Mouse (Mus musculus) CH12.LX (cell line): ENCODE results near the gene Ttpal. TPM values are rescaled to one million over a fixed set of nuclear protein-coding genes. Genes with fewer than 3 reads are reported as not detected.

Experiments used
- DNase-seq: peaks from one replicate; pipeline ENCODE4 v3.0.0-alpha.2; 2013; ENCODE audit errors: extremely low read depth
- H3K27ac ChIP-seq: 2 replicates; pipeline ENCODE4 v1.5.1; 2012; ENCODE audit warnings: low read depth, mild to moderate bottlenecking, control low read depth, moderate library complexity; ENCODE audit not compliant: insufficient read depth
- H3K27me3 ChIP-seq: replicated peaks from 2 replicates; pipeline ENCODE3; 2012; ENCODE audit warnings: inconsistent platforms
- H3K36me3 ChIP-seq, 2 experiments: replicated peaks in 1 of 2; 2 replicates each; pipeline versions ENCODE3 to v1.6.1; 2012; ENCODE audit warnings: inconsistent platforms in 1 of 2, low read length in 1 of 2, mild to moderate bottlenecking in 1 of 2, mixed read lengths in 1 of 2, moderate library complexity in 1 of 2; ENCODE audit not compliant: control insufficient read depth in 1 of 2, insufficient read depth in 1 of 2
- H3K4me1 ChIP-seq, 2 experiments: 2 replicates each; pipeline ENCODE4 v1.6.1; 2012; ENCODE audit warnings: inconsistent platforms in 1 of 2, moderate library complexity in 1 of 2; ENCODE audit not compliant: insufficient read depth in 2 of 2, control insufficient read depth in 1 of 2
- H3K4me2 ChIP-seq: 2 replicates; pipeline ENCODE4 v1.6.1; 2012; ENCODE audit warnings: low read depth, mild to moderate bottlenecking, control low read depth; ENCODE audit not compliant: poor library complexity, insufficient read depth, severe bottlenecking
- H3K4me3 ChIP-seq, 3 experiments: fragments of 150-350 bp in 1 of 3; sonication (generic) in 1 of 3; replicated peaks in 1 of 3; 2 replicates each; pipeline versions ENCODE3 to v1.5.1; 2011 to 2012; ENCODE audit warnings: low read depth in 2 of 3, low read length in 2 of 3, mild to moderate bottlenecking in 2 of 3, moderate library complexity in 2 of 3, control low read depth in 1 of 3, improper control_type of control experiment in 1 of 3, inconsistent platforms in 1 of 3, mixed read lengths in 1 of 3; ENCODE audit not compliant: poor library complexity in 1 of 3
- H3K79me2 ChIP-seq: replicated peaks from 2 replicates; pipeline ENCODE4 v1.6.1; 2012; ENCODE audit warnings: mild to moderate bottlenecking, moderate library complexity; ENCODE audit not compliant: control insufficient read depth, poor library complexity, insufficient read depth, severe bottlenecking; ENCODE audit errors: extremely low read depth
- H3K9ac ChIP-seq: 2 replicates; pipeline ENCODE4 v1.6.1; 2012; ENCODE audit warnings: low read depth, mild to moderate bottlenecking, control low read depth, moderate library complexity; ENCODE audit not compliant: insufficient read depth
- H3K9me3 ChIP-seq: replicated peaks from 2 replicates; pipeline ENCODE3; 2012; ENCODE audit warnings: low read length, inconsistent platforms, mixed read lengths
- BHLHE40 ChIP-seq: IDR thresholded peaks from 2 replicates; pipeline ENCODE4 v1.6.1; 2011; ENCODE audit warnings: mild to moderate bottlenecking, low read depth, low read length, improper control_type of control experiment
- CTCF ChIP-seq, 2 experiments: IDR thresholded peaks in 1 of 2; conservative IDR thresholded peaks in 1 of 2; 2 replicates each; pipeline ENCODE4 v1.5.1; 2011 to 2012; ENCODE audit warnings: low read depth in 2 of 2, low read length in 2 of 2, improper control_type of control experiment in 1 of 2, inconsistent platforms in 1 of 2, mild to moderate bottlenecking in 1 of 2, moderate library complexity in 1 of 2
- ELF1 ChIP-seq: IDR thresholded peaks from 2 replicates; pipeline ENCODE4 v1.6.1; 2014; ENCODE audit warnings: low read depth, mild to moderate bottlenecking, inconsistent platforms, low read length, improper control_type of control experiment
- IRF4 ChIP-seq: IDR thresholded peaks from 2 replicates; pipeline ENCODE4 v1.6.1; 2014; ENCODE audit warnings: low read depth, mild to moderate bottlenecking, inconsistent platforms, low read length, improper control_type of control experiment
- JUN ChIP-seq: IDR thresholded peaks from 2 replicates; pipeline ENCODE4 v1.6.1; 2011; ENCODE audit warnings: low read depth, mild to moderate bottlenecking, low read length, improper control_type of control experiment, moderate library complexity; ENCODE audit not compliant: insufficient read depth
- JUND ChIP-seq: conservative IDR thresholded peaks from 2 replicates; pipeline ENCODE4 v1.6.1; 2011; ENCODE audit warnings: low read depth, low read length, improper control_type of control experiment
- MAFK ChIP-seq: IDR thresholded peaks from 2 replicates; pipeline ENCODE4 v1.6.1; 2011; ENCODE audit warnings: low read length, improper control_type of control experiment; ENCODE audit not compliant: insufficient replicate concordance
- MAZ ChIP-seq: IDR thresholded peaks from 2 replicates; pipeline ENCODE4 v1.6.1; 2012; ENCODE audit warnings: low read depth, mild to moderate bottlenecking, inconsistent platforms, low read length, improper control_type of control experiment, moderate library complexity
- MXI1 ChIP-seq: IDR thresholded peaks from 2 replicates; pipeline ENCODE4 v1.6.1; 2011; ENCODE audit warnings: mild to moderate bottlenecking, low read depth, low read length, improper control_type of control experiment
- NELFE ChIP-seq: IDR thresholded peaks from 2 replicates; pipeline ENCODE4 v1.6.1; 2011; ENCODE audit warnings: low read depth, low read length, improper control_type of control experiment
- PAX5 ChIP-seq: IDR thresholded peaks from 2 replicates; pipeline ENCODE4 v1.6.1; 2012; ENCODE audit warnings: low read length, inconsistent platforms, mixed read lengths
- POLR2A ChIP-seq: IDR thresholded peaks from 2 replicates; pipeline ENCODE4 v1.6.1; 2011; ENCODE audit warnings: low read depth, mild to moderate bottlenecking, improper control_type of control experiment, low read length
- POLR2AphosphoS2 ChIP-seq: IDR thresholded peaks from 2 replicates; pipeline ENCODE4 v1.6.1; 2011; ENCODE audit warnings: low read depth, low read length, improper control_type of control experiment
- RAD21 ChIP-seq: IDR thresholded peaks from 2 replicates; pipeline ENCODE4 v1.6.1; 2011; ENCODE audit warnings: low read depth, mild to moderate bottlenecking, low read length, improper control_type of control experiment, moderate library complexity
- RCOR1 ChIP-seq: conservative IDR thresholded peaks from 2 replicates; pipeline ENCODE4 v1.6.1; 2012; ENCODE audit warnings: low read depth, mild to moderate bottlenecking, inconsistent platforms, low read length, improper control_type of control experiment
- SIN3A ChIP-seq: IDR thresholded peaks from 2 replicates; pipeline ENCODE4 v1.6.1; 2012; ENCODE audit warnings: low read length, improper control_type of control experiment, inconsistent platforms
- SMC3 ChIP-seq: IDR thresholded peaks from 2 replicates; pipeline ENCODE4 v1.6.1; 2011; ENCODE audit warnings: low read depth, low read length, improper control_type of control experiment
- TCF12 ChIP-seq: IDR thresholded peaks from 2 replicates; pipeline ENCODE4 v1.6.1; 2014; ENCODE audit warnings: low read depth, mild to moderate bottlenecking, inconsistent platforms, low read length, improper control_type of control experiment
- USF1 ChIP-seq: IDR thresholded peaks from 2 replicates; pipeline ENCODE4 v1.6.1; 2014; ENCODE audit warnings: low read depth, mild to moderate bottlenecking, inconsistent platforms, low read length, improper control_type of control experiment
- ZMIZ1 ChIP-seq: IDR thresholded peaks from 2 replicates; pipeline ENCODE4 v1.6.1; 2012; ENCODE audit warnings: low read depth, mild to moderate bottlenecking, inconsistent platforms, low read length, improper control_type of control experiment
- ZNF384 ChIP-seq: IDR thresholded peaks from 2 replicates; pipeline ENCODE4 v1.6.1; 2012; ENCODE audit warnings: low read depth, low read length, improper control_type of control experiment, inconsistent platforms
- dilution Hi-C: fragments of 300-500 bp; cut with MboI; formaldehyde crosslinking; loops from 2 replicates; pipeline ENCODE4 v1.14.3; 2020; ENCODE audit warnings: low sequenced_read_pairs; ENCODE audit not compliant: extremely low pct_unique_long_range_greater_than_20kb, extremely low pct_ligation_motif_present
- in situ Hi-C: fragments of 300-500 bp; cut with MboI; formaldehyde crosslinking; loops from 3 replicates; pipeline ENCODE4 v1.14.3; 2019; ENCODE audit warnings: low sequenced_read_pairs, low pct_ligation_motif_present, low pct_unique_long_range_greater_than_20kb, mixed read lengths
- polyA plus RNA-seq: library from polyadenylated mRNA; unstranded; fragments of >175 nt; gene quantifications from 2 replicates; pipeline ENCODE4 v1.2.1, GENCODE M21; 2012; ENCODE audit warnings: low read depth; ENCODE audit not compliant: insufficient read length
- total RNA-seq, 2 experiments: library from RNA; depleted of rRNA; stranded (reverse); fragments of 300-350 nt in 1 of 2; fragments of >200 nt in 1 of 2; gene quantifications; 2 replicates each; pipeline ENCODE4 v1.2.3; 2012 to 2014

The Ttpal gene
- total and polyA plus RNA-seq, 3 experiments: 21.9 to 38.9 (median 25.7) TPM

DNA sequence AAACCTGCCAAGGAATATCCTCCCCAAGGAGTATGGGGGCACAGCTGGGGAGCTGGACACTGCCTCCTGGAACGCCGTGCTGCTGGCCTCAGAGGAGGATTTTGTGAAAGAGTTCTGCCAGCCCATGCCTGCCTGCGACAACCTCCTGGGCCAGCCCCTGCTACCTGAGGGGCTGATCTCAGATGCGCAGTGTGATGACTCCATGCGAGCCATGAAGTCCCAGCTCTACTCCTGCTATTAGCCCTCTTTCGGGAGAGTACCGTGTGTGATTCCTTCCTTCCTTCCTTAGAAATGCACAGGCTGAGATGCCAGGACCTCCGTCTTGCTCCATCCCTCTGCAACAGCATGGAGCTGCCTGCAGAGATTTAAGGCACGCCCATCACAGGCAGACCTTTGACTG is 13.3 kb downstream of the Ttpal start:
- Histone ChIP-seq H3K9ac (no peak overlapping the region), H3K9me3 (peaks cover 4% of the 10 kb centered on the region), H3K4me1 (no peaks in the 10 kb centered on the region), H3K4me2 (no peak overlapping the region), H3K27ac (no peak overlapping the region; the same call in none of the 2 replicates), H3K4me3 (no peak overlapping the region), H3K36me3 (peaks cover 78 to 98% of the 10 kb centered on the region in 2 experiments), H3K79me2 (no peaks in the 10 kb centered on the region), H3K27me3 (no peaks in the 10 kb centered on the region)
- no peak for DNase-seq
- dilution Hi-C loops (no loop called here), in situ Hi-C loops (no loop called here)
- no peak for TF ChIP-seq SMC3
- TF ChIP-seq POLR2A: peak; percentile 33

DNA sequence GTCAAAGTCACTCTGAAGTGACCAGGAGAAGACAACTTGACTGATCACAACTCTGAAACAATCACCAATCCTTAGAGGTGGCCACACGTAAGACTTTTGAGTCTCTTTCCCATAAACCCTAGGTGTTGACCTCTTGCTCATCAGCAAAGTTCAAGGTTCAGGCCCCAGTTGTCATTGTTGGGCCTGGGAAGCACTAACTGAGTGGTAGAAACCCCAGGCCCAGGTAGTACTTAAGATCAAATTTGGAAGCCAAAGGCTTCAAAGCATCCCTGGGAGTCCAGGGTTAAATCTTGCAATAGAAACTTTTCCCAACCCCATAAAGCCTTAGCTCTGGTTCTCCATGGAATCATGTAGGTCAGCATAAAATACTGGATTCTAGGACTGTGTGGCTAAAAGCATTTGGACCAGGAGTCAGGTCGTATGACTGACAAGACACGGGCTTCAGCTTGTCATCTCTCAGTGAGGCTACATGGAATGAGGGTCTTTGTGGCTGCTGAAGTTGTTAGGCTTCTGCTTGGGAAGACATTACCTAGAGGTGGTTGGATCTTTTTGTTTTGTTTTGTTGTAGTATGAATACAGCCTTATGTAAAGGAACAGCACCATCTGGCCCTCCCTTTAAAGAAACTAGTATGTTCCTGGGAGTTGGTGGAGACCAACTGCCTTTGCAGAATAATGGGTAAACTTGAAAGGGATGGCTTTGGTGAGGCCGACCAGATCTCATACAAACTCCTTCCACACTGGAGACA is 14.0 kb downstream of the Ttpal start:
- H3K4me1 ChIP-seq: no peaks in the 10 kb centered on the region
- in situ Hi-C loops: no loop called here

DNA sequence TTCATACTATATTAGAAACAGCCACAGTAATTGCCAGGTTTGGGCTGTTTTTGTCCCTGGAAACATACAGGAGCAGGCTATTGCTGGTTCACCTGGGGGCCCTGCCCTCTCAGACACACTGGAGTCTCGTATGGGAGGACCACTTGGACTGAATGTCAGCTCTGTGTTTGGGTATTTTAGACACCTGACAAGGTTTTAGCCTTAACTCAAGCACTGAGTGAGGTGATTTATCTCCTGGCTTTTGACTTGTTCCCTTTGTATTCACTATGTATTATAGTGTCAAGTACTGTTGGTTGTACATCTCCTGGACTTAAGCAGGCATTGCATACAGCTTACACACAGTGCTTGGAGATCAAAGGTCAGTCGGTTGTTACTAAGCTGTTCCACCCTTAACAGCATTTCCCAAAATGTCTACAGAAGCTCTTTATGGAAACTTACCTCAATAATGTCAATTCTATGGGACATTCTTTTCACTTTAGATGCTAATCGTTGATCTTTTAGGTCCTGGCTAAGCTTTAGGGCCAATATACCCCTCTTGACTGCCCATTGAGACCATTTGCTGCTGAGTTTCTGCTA is 14.6 kb downstream of the Ttpal start:
- Histone ChIP-seq H3K27ac (no peak overlapping the region), H3K9ac (no peak overlapping the region), H3K4me1 (no peaks in the 10 kb centered on the region), H3K4me2 (no peak overlapping the region), H3K9me3 (peaks cover 4% of the 10 kb centered on the region), H3K27me3 (no peaks in the 10 kb centered on the region), H3K4me3 (no peak overlapping the region), H3K36me3 (peaks cover 77 to 97% of the 10 kb centered on the region in 2 experiments), H3K79me2 (no peaks in the 10 kb centered on the region)
- TF ChIP-seq ZMIZ1 (peak; percentile 87), TCF12 (0 out of 2 replicates have a peak, but pooled peaks have one; percentile 19), CTCF (conservative IDR thresholded peaks at IDR 0.05 in 1 of 2, IDR thresholded peaks at IDR 0.05 in 1 of 2; ENCODE audit: low read depth in 2 of 2, low read length in 2 of 2) (no peak), IRF4 (no peak), USF1 (no peak), JUND (no peak; the same call in 1 of the 2 replicates), RAD21 (no peak), MAFK (no peak), POLR2AphosphoS2 (peak; percentile 82), SMC3 (peak; percentile 19; the same call in 1 of the 2 replicates), ZNF384 (no peak), MXI1 (no peak), ELF1 (no peak), PAX5 (no peak), MAZ (no peak), BHLHE40 (no peak), SIN3A (no peak)
- in situ Hi-C loops: no loop called here
- dilution Hi-C loops: no loop called here
- no peak for DNase-seq

More for the DNA sequence above, 14.0 kb downstream of the Ttpal start:
- Histone ChIP-seq H3K9me3 (peaks cover 4% of the 10 kb centered on the region), H3K4me2 (no peak overlapping the region), H3K27me3 (no peaks in the 10 kb centered on the region), H3K27ac (no peak overlapping the region), H3K4me3 (no peak overlapping the region), H3K36me3 (peaks cover 79 to 98% of the 10 kb centered on the region in 2 experiments), H3K9ac (no peak overlapping the region), H3K79me2 (no peaks in the 10 kb centered on the region)
- TF ChIP-seq SMC3 (no peak; the same call in 1 of the 2 replicates), JUN (no peak), ZNF384 (no peak), RCOR1 (0 out of 2 replicates have a peak, but pooled peaks have one; percentile 15), POLR2AphosphoS2 (peak; percentile 90), NELFE (no peak; the same call in 1 of the 2 replicates), POLR2A (peak; percentile 7; the same call in 1 of the 2 replicates), ZMIZ1 (peak; percentile 46)
- dilution Hi-C loops: no loop called here
- no peak for DNase-seq
